Mouse (Mus musculus): ENCODE results near the gene Xpnpep1.

Xpnpep1 gene

GRCm38 (mm10) chr19:52979020-52979711 lies 60.8 kb downstream of the Xpnpep1 start:
- DNase-seq: peak; percentile 65

GRCm38 (mm10) chr19:52975564-52976185 lies 64.3 kb downstream of the Xpnpep1 start:
- peak; percentile 63 for DNase-seq

- DNase-seq: peak; percentile 17
Measured at GRCm38 (mm10) chr19:52966339-52966738, 73.7 kb downstream of the Xpnpep1 start.

GRCm38 (mm10) chr19:52962745-52963144 lies 77.3 kb downstream of the Xpnpep1 start:
- DNase-seq: no peak

GRCm38 (mm10) chr19:52922678-52923495 lies 117.1 kb downstream of the Xpnpep1 start:
- DNase-seq: peak; percentile 46

- DNase-seq: no peak
Measured at GRCm38 (mm10) chr19:52904182-52904581, 135.8 kb downstream of the Xpnpep1 start.

GRCm38 (mm10) chr19:52891807-52892442 lies 148.1 kb downstream of the Xpnpep1 start:
- no peak for DNase-seq
